ENCODE assay signal across 9 mouse cellular contexts in genomic region chr7:125871404-125872201, GRCm38 (mm10).
DNase-seq lines count a peak whose midpoint lies in the region; ATAC-seq lines count a peak whose summit lies in the region.
"Had no signal": no experiment of that assay in that cellular context is flagged by ENCODE, and none has a peak within 500 bp of the region (broad histone marks: within the 10 kb centered on the region; RNA-seq: fewer than 3 reads in every experiment).

No protein-coding gene starts in this region.

- H3K36me3 ChIP-seq in heart, embryonic 16.5 days (ENCODE audit: control insufficient read depth, insufficient read depth) = 0 out of 2 replicates have a peak, but pooled peaks cover 3% of the 10 kb centered on the region
- H3K36me3 ChIP-seq in embryonic facial prominence, embryonic 10.5 days (replicated peaks) = no peaks in the 10 kb centered on the region; the same call in 1 of the 2 replicates
- H3K36me3 ChIP-seq in intestine, embryonic 16.5 days (ENCODE audit: control insufficient read depth, insufficient read depth, low read length) = no peaks in the 10 kb centered on the region
- no peaks in the 10 kb centered on the region for H3K36me3 ChIP-seq in midbrain, embryonic 14.5 days (ENCODE audit: control insufficient read depth, insufficient read depth, low read length)

- DNase-seq in heart, adult 11 months = no peak
- DNase-seq in embryonic facial prominence, embryonic 10.5 days (ENCODE audit: low spot score) = no peak
- peak; percentile 78 for DNase-seq in midbrain, embryonic 14.5 days
- DNase-seq in cerebellum, adult 18-20 months = no peak
- DNase-seq in thymus, postnatal 36 days = no peak
- no peak for DNase-seq in lung, postnatal 14 days

- ATAC-seq in heart, embryonic 16.5 days (replicated peaks; ENCODE audit: extremely low read depth, insufficient read depth, low FRiP score) = no peak
- ATAC-seq in intestine, embryonic 16.5 days = 0 out of 2 replicates have a peak, but pooled peaks have one; percentile 12
- ATAC-seq in midbrain, embryonic 14.5 days (ENCODE audit: low FRiP score, low TSS enrichment) = peak; percentile 62; the same call in 1 of the 2 replicates

- 37% methylated on average over 12 of the region's 12 CpGs for WGBS in heart, embryonic 16.5 days
- 29% methylated on average over 12 of the region's 12 CpGs for WGBS in embryonic facial prominence, embryonic 10.5 days
- 37% methylated on average over 12 of the region's 12 CpGs for WGBS in intestine, embryonic 16.5 days
- 18% methylated on average over 12 of the region's 12 CpGs for WGBS in midbrain, embryonic 14.5 days

- H3K27me3 ChIP-seq in heart, embryonic 16.5 days (ENCODE audit: control insufficient read depth, insufficient read depth, low read length) = no peaks in the 10 kb centered on the region
- H3K27me3 ChIP-seq in embryonic facial prominence, embryonic 10.5 days (replicated peaks; ENCODE audit: low read depth, poor library complexity, severe bottlenecking) = no peaks in the 10 kb centered on the region
- H3K27me3 ChIP-seq in intestine, embryonic 16.5 days (replicated peaks; ENCODE audit: control insufficient read depth, insufficient read depth, low read length) = no peaks in the 10 kb centered on the region
- no peaks in the 10 kb centered on the region for H3K27me3 ChIP-seq in midbrain, embryonic 14.5 days (ENCODE audit: control insufficient read depth, insufficient read depth, low read length)

- no peak overlapping the region for H3K4me3 ChIP-seq in heart, embryonic 16.5 days (ENCODE audit: low read length)
- no peak overlapping the region for H3K4me3 ChIP-seq in embryonic facial prominence, embryonic 10.5 days
- no peak overlapping the region for H3K4me3 ChIP-seq in intestine, embryonic 16.5 days (ENCODE audit: low read length)
- H3K4me3 ChIP-seq in midbrain, embryonic 14.5 days (replicated peaks; ENCODE audit: low read depth, low read length) = no peak overlapping the region

- H3K4me1 ChIP-seq in heart, embryonic 16.5 days (ENCODE audit: control insufficient read depth, insufficient read depth, low read length) = peaks cover 23% of the 10 kb centered on the region
- peaks cover 28% of the 10 kb centered on the region for H3K4me1 ChIP-seq in embryonic facial prominence, embryonic 10.5 days
- H3K4me1 ChIP-seq in intestine, embryonic 16.5 days (ENCODE audit: control insufficient read depth, insufficient read depth, low read length) = no peaks in the 10 kb centered on the region; the same call in 1 of the 2 replicates
- H3K4me1 ChIP-seq in midbrain, embryonic 14.5 days (ENCODE audit: control insufficient read depth, insufficient read depth, low read length) = peaks cover 20% of the 10 kb centered on the region

- no peaks in the 10 kb centered on the region for H3K9me3 ChIP-seq in heart, embryonic 16.5 days (replicated peaks; ENCODE audit: control insufficient read depth, low read length)
- H3K9me3 ChIP-seq in embryonic facial prominence, embryonic 10.5 days = no peaks in the 10 kb centered on the region
- no peaks in the 10 kb centered on the region for H3K9me3 ChIP-seq in intestine, embryonic 16.5 days (ENCODE audit: control insufficient read depth, low read length)
- H3K9me3 ChIP-seq in midbrain, embryonic 14.5 days (ENCODE audit: control insufficient read depth, low read length) = no peaks in the 10 kb centered on the region
- H3K9me3 ChIP-seq: G1E had no signal

- H3K9ac ChIP-seq in heart, embryonic 16.5 days (ENCODE audit: low read length) = peak overlapping the region; percentile 19; the same call in 1 of the 2 replicates
- H3K9ac ChIP-seq in intestine, embryonic 16.5 days (ENCODE audit: low read depth, low read length) = 0 out of 2 replicates have a peak overlapping the region, but pooled peaks have one; percentile 4
- peak overlapping the region; percentile 16; the same call in 1 of the 2 replicates for H3K9ac ChIP-seq in midbrain, embryonic 14.5 days (replicated peaks; ENCODE audit: low read length)

- peak overlapping the region; percentile 41; the same call in 1 of the 2 replicates for H3K27ac ChIP-seq in heart, embryonic 16.5 days (ENCODE audit: low read length)
- H3K27ac ChIP-seq in embryonic facial prominence, embryonic 10.5 days (replicated peaks) = peak overlapping the region; percentile 1; the same call in 1 of the 2 replicates
- no peak overlapping the region for H3K27ac ChIP-seq in intestine, embryonic 16.5 days (ENCODE audit: low read length)
- peak overlapping the region; percentile 75 for H3K27ac ChIP-seq in midbrain, embryonic 14.5 days (replicated peaks; ENCODE audit: low read depth, low read length)

- H3K4me2 ChIP-seq in heart, embryonic 16.5 days (ENCODE audit: low read depth, low read length) = no peak overlapping the region
- no peak overlapping the region for H3K4me2 ChIP-seq in intestine, embryonic 16.5 days (ENCODE audit: low read depth, low read length)
- H3K4me2 ChIP-seq in midbrain, embryonic 14.5 days (ENCODE audit: low read length) = no peak overlapping the region
